Mouse (Mus musculus): ENCODE data around the gene Plek2.

The Plek2 gene

GRCm38 (mm10) chr12:78911707-78912417 is 5.1 kb upstream of the Plek2 start:
- no peak for DNase-seq (ENCODE audit: extremely low read depth, low read depth, low spot score)

GRCm38 (mm10) chr12:78910684-78911461 is 4.1 kb upstream of the Plek2 start:
- no peak for DNase-seq (ENCODE audit: extremely low read depth, low read depth, low spot score)

- DNase-seq (ENCODE audit: extremely low read depth, low read depth, low spot score): no peak
Observed at GRCm38 (mm10) chr12:78908081-78908605, 1.4 kb upstream of the Plek2 start.

- DNase-seq (ENCODE audit: extremely low read depth, low read depth, low spot score): no peak
Observed at GRCm38 (mm10) chr12:78904499-78904898, 2.3 kb downstream of the Plek2 start.

- no peak for DNase-seq (ENCODE audit: extremely low read depth, low read depth, low spot score)
Observed at GRCm38 (mm10) chr12:78903313-78903712, 3.5 kb downstream of the Plek2 start.

- DNase-seq (ENCODE audit: extremely low read depth, low read depth, low spot score): no peak
Observed at GRCm38 (mm10) chr12:78901467-78901866, 5.3 kb downstream of the Plek2 start.

GRCm38 (mm10) chr12:78897861-78898260 is 8.9 kb downstream of the Plek2 start:
- no peak for DNase-seq (ENCODE audit: extremely low read depth, low read depth, low spot score)

GRCm38 (mm10) chr12:78891149-78891548 is 15.6 kb downstream of the Plek2 start:
- DNase-seq (ENCODE audit: extremely low read depth, low read depth, low spot score): no peak

GRCm38 (mm10) chr12:78890062-78890461 is 16.7 kb downstream of the Plek2 start:
- DNase-seq (ENCODE audit: extremely low read depth, low read depth, low spot score): no peak

GRCm38 (mm10) chr12:78874581-78874980 is 32.2 kb downstream of the Plek2 start:
- no peak for DNase-seq (ENCODE audit: extremely low read depth, low read depth, low spot score)

- no peak for DNase-seq (ENCODE audit: extremely low read depth, low read depth, low spot score)
Observed at GRCm38 (mm10) chr12:78868115-78868514, 38.6 kb downstream of the Plek2 start.

- DNase-seq (ENCODE audit: extremely low read depth, low read depth, low spot score): no peak
Observed at GRCm38 (mm10) chr12:78865434-78865833, 41.3 kb downstream of the Plek2 start.

- DNase-seq (ENCODE audit: extremely low read depth, low read depth, low spot score): no peak
Observed at GRCm38 (mm10) chr12:78862254-78862730, 44.5 kb downstream of the Plek2 start.

- DNase-seq (ENCODE audit: extremely low read depth, low read depth, low spot score): peak; percentile 94
Observed at GRCm38 (mm10) chr12:78861496-78862253, 45.1 kb downstream of the Plek2 start, which contains the start of the genes Atp6v1d and Eif2s1. Gene Atp6v1d, minus strand, starts transcription at chr12:78861638. Gene Eif2s1, plus strand, starts transcription at chr12:78861819.

- no peak for DNase-seq (ENCODE audit: extremely low read depth, low read depth, low spot score)
Observed at GRCm38 (mm10) chr12:78860921-78861495, 45.8 kb downstream of the Plek2 start.

GRCm38 (mm10) chr12:78848246-78848645 is 58.5 kb downstream of the Plek2 start:
- DNase-seq (ENCODE audit: extremely low read depth, low read depth, low spot score): no peak

GRCm38 (mm10) chr12:78842429-78842828 is 64.3 kb downstream of the Plek2 start:
- DNase-seq (ENCODE audit: extremely low read depth, low read depth, low spot score): no peak

- DNase-seq (ENCODE audit: extremely low read depth, low read depth, low spot score): no peak
Observed at GRCm38 (mm10) chr12:78839906-78840305, 66.9 kb downstream of the Plek2 start.

All from fat pad, adult 2 months (tissue).